Mouse (Mus musculus) layer of hippocampus, adult 11-12 months (tissue): ENCODE results near the gene Colca2.
A peak's percentile ranks its signal among the peaks of the same experiment; 100 is the strongest.

Experiments used
- DNase-seq: peaks from one replicate; pipeline ENCODE4 v3.0.0; 2022; ENCODE audit warnings: low spot score

The Colca2 gene

DNA sequence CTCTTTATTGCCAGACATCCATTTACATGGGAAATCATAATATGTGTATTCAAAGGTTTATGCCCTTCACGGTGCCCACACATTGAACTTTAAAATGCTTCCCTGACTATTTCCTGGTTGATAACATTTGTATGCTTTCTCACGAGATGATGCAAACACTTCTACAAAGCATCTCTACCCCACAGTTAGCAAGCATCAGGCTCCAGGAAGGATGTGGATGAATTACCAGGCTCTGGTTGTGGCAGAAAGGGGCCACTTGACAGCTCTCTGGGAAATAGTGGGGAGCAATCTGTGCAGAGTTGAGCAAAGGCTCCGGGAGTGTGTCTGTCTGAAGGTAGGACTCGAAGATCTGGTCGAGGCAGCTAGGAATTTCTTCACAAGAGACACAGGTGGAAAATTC lies 6.3 kb downstream of the Colca2 start:
- DNase-seq = no peak

- no peak for DNase-seq
Observed at GRCm38 (mm10) chr9:51271073-51271472, 7.3 kb downstream of the Colca2 start.

- no peak for DNase-seq
Observed at GRCm38 (mm10) chr9:51268852-51269251, 9.5 kb downstream of the Colca2 start.

DNA sequence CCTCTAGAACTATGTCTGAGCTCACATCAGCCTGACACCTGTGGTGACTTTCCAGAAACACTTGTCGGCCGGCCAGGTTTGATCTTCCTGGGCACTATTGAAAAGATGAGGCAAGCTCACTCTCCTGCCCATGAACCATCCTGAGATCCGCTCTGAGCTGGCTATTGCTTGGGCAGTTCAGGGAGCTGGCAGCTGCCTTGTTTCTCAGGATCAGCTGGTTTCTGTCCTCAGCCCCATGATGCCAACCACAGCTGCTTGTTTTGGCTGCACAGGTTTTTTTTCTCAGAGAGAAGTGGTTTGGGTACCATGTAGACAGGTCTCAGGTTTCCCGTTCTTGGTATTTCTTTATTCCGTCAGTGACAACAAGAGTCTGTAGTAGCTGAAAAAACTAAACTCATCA lies 19.9 kb downstream of the Colca2 start:
- DNase-seq = no peak

DNA sequence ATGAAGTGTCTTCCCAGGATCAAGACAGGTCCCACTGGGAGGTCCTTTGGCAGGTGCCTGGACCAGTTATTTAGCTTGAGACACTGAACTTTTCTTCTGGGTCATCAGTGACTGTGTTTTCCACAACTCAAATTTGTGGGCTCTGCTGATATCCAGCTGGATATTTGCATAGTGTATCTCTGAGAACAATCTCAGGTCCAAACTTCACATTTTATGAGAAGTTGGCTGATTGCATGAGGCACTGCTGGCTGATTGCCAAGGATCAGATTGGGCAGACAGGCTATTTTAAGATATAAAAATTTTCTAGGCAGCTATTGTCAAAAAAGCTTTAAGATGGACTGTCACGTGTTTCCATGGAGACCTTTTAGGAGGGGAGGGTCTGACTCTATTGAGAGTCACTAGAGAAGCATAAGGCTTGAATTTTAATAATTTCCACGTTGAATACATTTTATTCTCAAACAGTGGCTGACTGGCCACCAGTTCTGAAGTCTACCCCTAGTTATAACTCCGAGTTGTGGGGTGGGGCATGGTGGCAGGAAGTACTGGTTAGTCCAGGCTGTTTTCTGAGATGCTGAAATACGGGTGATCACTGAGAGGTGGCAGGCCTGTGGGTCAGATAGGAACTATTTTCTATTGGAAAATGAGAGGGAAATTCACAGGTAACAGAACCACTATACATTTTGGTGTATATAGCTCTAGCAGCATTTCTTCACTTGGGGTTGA lies 21.4 kb downstream of the Colca2 start:
- no peak for DNase-seq

GRCm38 (mm10) chr9:51238741-51239385 lies 39.5 kb downstream of the Colca2 start:
- DNase-seq = peak; percentile 53

DNA sequence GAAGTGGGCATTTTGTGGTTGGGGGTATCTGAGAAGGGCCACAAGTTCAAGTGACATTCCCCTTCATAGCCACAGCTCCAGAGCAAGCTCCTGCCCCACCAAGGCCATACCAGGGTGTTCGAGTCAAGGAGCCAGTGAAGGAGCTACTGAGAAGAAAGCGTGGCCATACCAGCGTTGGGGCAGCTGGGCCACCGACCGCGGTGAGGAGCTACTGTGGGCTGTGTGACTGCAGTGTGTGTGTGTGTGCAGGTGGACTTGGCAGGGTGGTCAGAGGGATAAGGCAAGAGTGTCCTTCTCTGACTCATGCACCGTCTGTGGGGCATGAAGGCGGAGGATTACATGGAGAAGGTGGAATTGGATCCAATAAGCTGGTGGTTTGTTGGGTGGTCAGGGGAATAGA lies 46.2 kb downstream of the Colca2 start:
- no peak for DNase-seq

- no peak for DNase-seq
Observed at GRCm38 (mm10) chr9:51230701-51231389, 47.5 kb downstream of the Colca2 start.

GRCm38 (mm10) chr9:51225636-51226166 lies 52.7 kb downstream of the Colca2 start:
- DNase-seq = no peak
